Mouse (Mus musculus) gastrocnemius, postnatal 4 days (tissue): Measurements from ENCODE around the gene C330007P06Rik. TPM values are rescaled to one million over a fixed set of nuclear protein-coding genes. Genes with fewer than 3 reads are reported as not detected.

Experiments
- DNase-seq, 2 experiments: peaks; one replicate each; pipeline ENCODE4 v3.0.0; 2021 to 2022; ENCODE audit warnings: low spot score in 2 of 2, mixed read lengths in 2 of 2
- total RNA-seq, 2 experiments: library from RNA; stranded (reverse); gene quantifications; 2 replicates each; pipeline ENCODE4 v1.2.3; 2021

The C330007P06Rik gene
- total RNA-seq, 2 experiments from 2014 or later = 16.1 to 16.8 TPM

DNA sequence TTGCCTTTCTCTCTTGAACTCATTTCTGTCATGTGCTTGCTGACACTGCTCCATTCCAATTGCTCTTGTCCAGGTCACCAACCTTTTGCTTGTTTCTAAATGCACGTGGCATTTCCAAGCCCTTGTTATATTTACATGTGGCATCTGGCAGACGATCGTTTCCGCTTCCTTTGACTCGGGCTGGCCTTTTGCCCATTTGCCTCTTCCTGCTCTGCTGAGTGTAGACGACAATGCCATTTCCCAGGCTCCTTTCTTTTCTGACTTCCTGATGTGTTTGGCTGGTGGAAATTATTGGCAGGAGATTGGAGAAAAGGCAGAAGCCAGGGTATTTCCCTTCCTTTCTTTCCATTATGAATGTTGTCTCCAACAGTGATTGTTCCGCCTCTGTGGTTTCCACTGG, 34.5 kb downstream of the C330007P06Rik start:
- peak in 1 of 2 experiments; percentile 9 for DNase-seq

GRCm38 (mm10) chrX:36837069-36837676, 36.7 kb downstream of the C330007P06Rik start:
- no peak for DNase-seq

DNA sequence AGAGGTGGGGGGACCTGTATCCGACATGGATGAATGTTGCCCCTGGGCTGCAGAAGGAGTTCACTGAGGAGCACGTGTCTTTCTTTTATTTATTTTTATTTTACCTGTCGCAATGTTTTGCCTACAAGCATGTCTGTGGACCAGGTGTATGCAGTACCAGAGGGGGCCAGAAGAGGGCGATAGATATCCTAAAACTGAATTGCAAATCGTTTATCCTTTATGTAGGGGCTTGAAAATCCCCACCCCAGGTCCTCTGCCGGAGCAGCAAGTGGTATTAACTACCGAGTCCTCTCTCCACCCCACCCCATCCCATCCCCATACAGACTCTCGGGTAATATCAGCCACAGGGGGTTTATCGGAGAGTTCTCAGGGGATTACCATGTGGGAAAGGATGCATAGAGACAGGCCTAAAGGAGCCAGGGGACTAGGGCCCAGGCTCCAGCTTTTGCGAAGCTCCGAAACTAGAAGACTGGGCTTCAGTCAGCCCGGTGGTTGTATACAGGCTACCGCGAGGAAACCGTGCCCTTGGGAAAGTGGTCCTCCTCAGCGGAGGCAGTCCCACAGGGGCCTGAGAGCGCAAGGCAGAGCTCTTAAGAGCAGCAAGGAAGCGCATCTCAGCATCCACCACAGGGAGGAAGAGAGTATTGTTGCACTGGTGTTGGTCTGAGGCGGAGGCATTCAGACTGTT, 40.4 kb downstream of the C330007P06Rik start:
- peak; percentile 23 to 52 for DNase-seq

GRCm38 (mm10) chrX:36831632-36832031, 42.3 kb downstream of the C330007P06Rik start:
- DNase-seq = no peak

DNA sequence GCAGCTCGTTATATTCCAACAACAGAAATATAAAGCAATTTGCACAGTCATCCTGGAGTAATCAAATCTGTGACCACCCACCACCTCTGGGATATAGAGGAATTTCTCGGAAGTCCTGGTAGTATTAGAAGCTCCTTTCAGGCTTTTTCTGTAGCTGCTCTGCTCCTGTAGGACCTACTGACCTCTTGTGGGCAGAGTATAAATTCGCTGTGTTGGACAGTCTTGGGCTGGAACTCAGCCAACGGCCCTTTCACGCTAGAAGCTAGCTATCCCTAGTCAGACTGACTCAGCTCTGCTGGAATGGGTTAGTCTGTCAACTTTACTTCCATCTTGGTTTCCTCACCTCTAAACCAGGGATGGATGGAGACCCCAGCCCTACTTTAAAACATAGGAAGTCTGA, 43.6 kb downstream of the C330007P06Rik start:
- DNase-seq = peak in 1 of 2 experiments; percentile 37

GRCm38 (mm10) chrX:36826873-36827272, 47.0 kb downstream of the C330007P06Rik start:
- DNase-seq = no peak

GRCm38 (mm10) chrX:36825032-36825431, 48.9 kb downstream of the C330007P06Rik start:
- no peak for DNase-seq

- DNase-seq = no peak
Measured at GRCm38 (mm10) chrX:36823932-36824711, 49.8 kb downstream of the C330007P06Rik start.

GRCm38 (mm10) chrX:36820201-36820600, 53.7 kb downstream of the C330007P06Rik start:
- DNase-seq = no peak

DNA sequence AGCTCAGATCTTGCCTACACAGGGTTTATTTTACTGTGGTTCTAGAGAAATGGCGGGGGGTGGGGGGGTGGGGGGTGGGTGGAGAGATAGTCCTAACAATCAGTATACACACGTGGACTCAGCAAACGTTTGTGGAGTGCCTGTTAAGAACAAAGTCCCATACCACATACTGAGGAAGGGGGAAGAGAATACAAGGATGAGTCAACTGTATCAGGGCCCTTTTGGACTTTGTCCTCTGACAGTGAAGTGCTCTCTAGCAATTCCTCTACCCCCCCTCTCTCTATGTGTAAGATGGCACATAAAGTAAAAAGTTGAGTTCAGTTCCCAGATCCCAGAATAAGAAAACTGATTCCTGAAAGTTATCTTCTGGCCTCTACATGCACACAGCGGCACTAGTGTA, 54.3 kb downstream of the C330007P06Rik start:
- no peak for DNase-seq

GRCm38 (mm10) chrX:36816953-36817441, 56.9 kb downstream of the C330007P06Rik start:
- no peak for DNase-seq

DNA sequence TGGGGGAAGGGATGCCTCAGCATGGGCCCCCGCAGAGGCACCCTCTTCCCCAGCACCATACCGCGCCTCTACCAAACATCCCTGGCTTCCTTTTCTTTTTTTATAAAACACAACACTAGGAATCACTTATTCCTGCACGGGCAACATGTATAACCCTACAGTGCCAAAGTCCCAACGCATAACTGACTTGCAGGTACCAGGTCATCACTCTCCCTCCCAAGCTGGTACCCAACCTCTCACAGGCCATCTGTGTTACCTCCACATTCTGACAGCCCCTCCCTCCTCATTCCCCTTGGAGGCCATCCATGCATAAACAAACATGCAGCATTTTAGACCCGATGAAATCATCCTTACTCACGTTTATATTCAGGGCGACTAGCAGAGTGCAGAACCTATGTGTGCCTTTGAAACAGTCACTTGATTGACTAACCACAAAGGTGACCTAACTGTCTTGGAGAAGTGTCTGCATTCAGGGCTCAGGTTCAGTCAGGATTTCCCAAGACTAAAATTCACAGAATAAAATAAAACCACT, 57.5 kb downstream of the C330007P06Rik start:
- no peak for DNase-seq

GRCm38 (mm10) chrX:36815439-36815838, 58.5 kb downstream of the C330007P06Rik start:
- DNase-seq = no peak

GRCm38 (mm10) chrX:36815022-36815421, 58.9 kb downstream of the C330007P06Rik start:
- no peak for DNase-seq

DNA sequence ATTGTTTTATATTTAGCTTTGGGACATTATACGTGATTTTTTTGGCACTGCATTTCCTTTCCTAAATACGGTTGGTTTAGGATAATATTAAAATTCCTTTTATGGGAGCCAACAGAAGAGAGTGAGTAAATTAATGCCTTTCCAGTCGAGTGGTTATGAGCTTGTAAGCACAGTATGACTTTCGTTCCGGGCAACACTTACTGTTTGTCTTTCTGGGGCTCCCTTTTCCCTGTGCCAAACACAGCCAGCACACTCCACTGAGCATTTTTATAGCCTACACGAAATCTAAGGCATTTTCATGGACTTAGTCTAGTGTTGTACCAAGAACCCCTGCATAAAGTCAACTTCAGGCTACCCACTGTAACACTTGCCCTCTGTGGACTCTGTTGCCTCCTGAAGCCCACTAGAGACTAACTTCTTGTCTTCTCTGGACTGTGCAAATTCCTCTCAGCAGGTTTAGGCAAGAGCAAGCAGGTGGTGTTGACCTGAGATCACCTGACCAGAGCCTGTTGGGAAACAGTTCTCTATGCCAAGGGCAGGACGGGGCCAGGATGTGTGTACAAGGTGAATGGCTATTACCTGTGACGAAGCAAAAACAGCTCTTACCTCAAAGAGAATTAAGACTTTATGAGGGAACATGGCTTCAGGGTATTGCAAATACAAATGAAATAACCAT, 59.6 kb downstream of the C330007P06Rik start:
- no peak for DNase-seq

GRCm38 (mm10) chrX:36811377-36811776, 62.5 kb downstream of the C330007P06Rik start:
- no peak for DNase-seq

- no peak for DNase-seq
Measured at GRCm38 (mm10) chrX:36808318-36808683, 65.6 kb downstream of the C330007P06Rik start.

DNA sequence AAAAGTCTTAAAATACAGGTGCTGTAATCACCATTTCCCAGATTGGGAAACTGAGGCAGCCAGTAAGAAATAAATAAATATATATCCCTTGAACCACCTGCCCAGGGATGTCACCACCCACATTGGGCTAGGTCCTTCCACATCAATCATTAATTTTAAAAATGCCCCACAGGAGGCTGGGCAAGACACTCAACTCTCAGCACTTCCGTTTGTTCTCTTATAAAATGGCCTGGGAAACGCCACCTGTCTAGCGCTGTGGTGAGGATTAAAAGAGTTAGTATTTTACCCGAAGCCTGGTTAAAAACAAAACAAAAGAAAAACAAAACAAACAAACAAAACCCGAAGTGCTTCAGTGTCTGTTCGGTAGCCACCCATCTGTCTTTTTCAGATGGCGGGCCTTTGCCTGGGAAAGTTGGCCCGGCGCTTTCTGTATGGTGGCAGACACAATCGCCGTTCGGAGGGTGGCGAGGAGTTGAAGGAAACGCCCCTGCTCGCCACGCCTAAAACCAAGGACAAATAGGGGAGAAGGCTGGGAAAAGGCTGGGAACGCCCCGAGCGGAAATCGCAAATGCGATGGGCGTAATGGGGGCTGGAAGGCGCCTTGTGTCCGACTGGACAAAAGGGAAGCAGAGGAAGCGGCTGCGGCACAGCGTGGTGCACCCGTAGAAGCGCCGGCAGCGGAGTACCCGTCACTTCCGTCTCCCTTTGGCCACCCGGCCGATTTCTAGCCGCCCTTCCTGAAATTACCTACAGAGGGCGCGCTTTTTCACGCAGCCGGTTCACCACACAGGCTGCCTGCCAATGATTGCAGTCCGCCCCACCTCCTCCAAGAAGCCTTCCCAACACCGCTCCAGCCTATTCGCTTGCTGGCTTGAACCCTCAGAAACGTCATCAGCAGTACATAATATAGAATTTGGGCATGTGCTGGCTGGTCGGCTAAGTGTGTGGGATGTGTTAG, 66.3 kb downstream of the C330007P06Rik start:
- DNase-seq = peak; percentile 62 to 81

- no peak for DNase-seq
Measured at GRCm38 (mm10) chrX:36805466-36806235, 68.3 kb downstream of the C330007P06Rik start.
